Mouse (Mus musculus) stomach, postnatal 0 days (tissue): Measurements from ENCODE around the gene Upf1. TPM values are rescaled to one million over a fixed set of nuclear protein-coding genes. Genes with fewer than 3 reads are reported as not detected.

Experiments used
- ATAC-seq: fragments of 200-750 bp; cut with Nextera tagmentation; 2 replicates; pipeline ENCODE4 v1.8.0; 2017; ENCODE audit not compliant: low FRiP score, low TSS enrichment
- DNase-seq: peaks from one replicate; pipeline ENCODE4 v3.0.0-alpha.2; 2016; ENCODE audit warnings: low spot score
- H3K27ac ChIP-seq: fragments of 300-500 bp; sonication (generic); replicated peaks from 2 replicates; pipeline ENCODE4 v1.5.1; 2014; ENCODE audit warnings: mild to moderate bottlenecking, control low read depth
- H3K27me3 ChIP-seq: fragments of 300-500 bp; sonication (generic); 2 replicates; pipeline ENCODE4 v1.6.1; 2014; ENCODE audit warnings: low read length; ENCODE audit not compliant: control insufficient read depth, insufficient read depth
- H3K36me3 ChIP-seq: fragments of 300-500 bp; sonication (generic); 2 replicates; pipeline ENCODE4 v1.6.1; 2014; ENCODE audit warnings: low read length, mixed read lengths; ENCODE audit not compliant: control insufficient read depth, insufficient read depth
- H3K4me1 ChIP-seq: fragments of 300-500 bp; sonication (generic); replicated peaks from 2 replicates; pipeline ENCODE4 v1.6.1; 2014; ENCODE audit warnings: antibody characterized with exemption; ENCODE audit not compliant: control insufficient read depth, insufficient read depth
- H3K4me2 ChIP-seq: fragments of 300-500 bp; sonication (generic); replicated peaks from 2 replicates; pipeline ENCODE4 v1.6.1; 2014; ENCODE audit warnings: low read depth, mild to moderate bottlenecking, control low read depth, moderate library complexity
- H3K4me3 ChIP-seq: fragments of 300-500 bp; sonication (generic); 2 replicates; pipeline ENCODE4 v1.5.1; 2014; ENCODE audit warnings: low read depth, low read length, control low read depth
- H3K9ac ChIP-seq: fragments of 300-500 bp; sonication (generic); 2 replicates; pipeline ENCODE4 v1.6.1; 2014; ENCODE audit warnings: mild to moderate bottlenecking, low read length, control low read depth, mixed read lengths
- H3K9me3 ChIP-seq: fragments of 300-500 bp; sonication (generic); 2 replicates; pipeline ENCODE4 v1.6.1; 2016; ENCODE audit warnings: low read length; ENCODE audit not compliant: control insufficient read depth
- CTCF ChIP-seq: IDR thresholded peaks from 2 replicates; pipeline ENCODE4 v1.5.1; 2016; ENCODE audit warnings: antibody characterized with exemption, low read depth, mild to moderate bottlenecking, moderate library complexity
- EP300 ChIP-seq: optimal IDR thresholded peaks from 2 replicates; pipeline ENCODE3; 2016; ENCODE audit warnings: antibody characterized with exemption
- WGBS: fragments of 180-500 bp; shearing (Covaris S2); extraction: QIAGEN DNeasy Blood & Tissue Kit; methylation state at CpG from one replicate; pipeline ENCODE4 v1.1.7; 2014; 5-methylcytosine and 5-hydroxymethylcytosine counted together
- polyA plus RNA-seq: library from polyadenylated mRNA; unstranded; fragments of >200 nt; fragmentation: Nextera tagmentation; extraction: Ambion mirVana; gene quantifications from 2 replicates; pipeline ENCODE4 v1.2.1, GENCODE M21; 2015

Upf1 gene
- polyA plus RNA-seq, 1 experiment from 2014 or later = 9.5 TPM

- 1% methylated on average over 55 of the region's 55 CpGs for WGBS
- TF ChIP-seq CTCF (no peak), EP300 (no peak)
Measured at GRCm38 (mm10) chr8:70283136-70284077, 69.7 kb downstream of the Upf1 start.

DNA sequence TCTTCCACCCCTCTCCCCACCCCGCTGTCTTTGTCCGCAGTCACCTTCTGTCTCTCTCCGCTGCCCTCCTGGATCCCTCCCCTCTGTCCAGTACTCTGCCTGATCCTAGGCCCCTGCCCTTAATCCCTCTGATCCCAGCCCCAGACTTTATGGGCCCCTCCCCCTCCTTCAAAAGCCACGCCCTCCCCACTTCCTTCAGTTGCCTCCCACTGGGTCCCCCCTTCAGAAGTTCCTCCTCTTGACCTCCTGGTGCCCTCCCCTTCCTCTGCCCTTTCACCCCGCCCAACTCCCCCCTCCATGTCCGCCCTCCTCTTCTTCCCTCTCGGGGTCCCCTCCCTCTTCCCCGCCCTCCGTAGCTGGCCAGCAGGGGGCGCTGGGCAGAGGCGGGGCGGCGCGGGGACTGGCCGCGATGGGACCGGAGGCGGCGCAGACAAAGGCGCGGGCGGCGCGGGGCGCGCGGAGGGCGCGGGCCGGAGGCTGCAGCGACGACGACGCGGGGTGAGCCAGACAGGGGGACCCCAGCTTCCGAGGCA is 70.4 kb downstream of the Upf1 start, which contains the start of gene Homer3:
TSS of gene Homer3 (plus strand) at position 225 of the 533 bp plus-strand sequence.
- peak; percentile 85 for ATAC-seq
- DNase-seq = peak; percentile 86
- peak within 1 kb of the TSS; percentile 82 for H3K27ac ChIP-seq
- H3K4me2 ChIP-seq = peak within 1 kb of the TSS; percentile 94
- no peaks in the 10 kb centered on the region for H3K4me1 ChIP-seq
- TF ChIP-seq EP300 (no peak), CTCF (peak; percentile 89)
- 2% methylated on average over 34 of the region's 36 CpGs for WGBS
- H3K9ac ChIP-seq = peak within 1 kb of the TSS; percentile 90
- peaks cover 3% of the 10 kb centered on the region; the same call in 1 of the 2 replicates for H3K36me3 ChIP-seq
- no peaks in the 10 kb centered on the region for H3K27me3 ChIP-seq
- H3K4me3 ChIP-seq = peak within 1 kb of the TSS; percentile 88
- no peaks in the 10 kb centered on the region for H3K9me3 ChIP-seq

More at GRCm38 (mm10) chr8:70283136-70284077, 69.7 kb downstream of the Upf1 start:
- Histone ChIP-seq H3K27me3 (no peaks in the 10 kb centered on the region), H3K4me2 (peak overlapping the region; percentile 94), H3K36me3 (peaks cover 3% of the 10 kb centered on the region; the same call in 1 of the 2 replicates), H3K9me3 (no peaks in the 10 kb centered on the region), H3K9ac (peak overlapping the region; percentile 90), H3K4me3 (peak overlapping the region; percentile 88), H3K27ac (peak overlapping the region; percentile 82), H3K4me1 (no peaks in the 10 kb centered on the region)
- DNase-seq (peak; percentile 46), ATAC-seq (peak; percentile 50)

Other genes starting within 250 kb of the Upf1 start
- 0.17 and 0.27 TPM in 2 replicates for gene Ncan, start 232.4 kb downstream of the Upf1 start, polyA plus RNA-seq
- gene Nr2c2ap, start 221.9 kb downstream of the Upf1 start, polyA plus RNA-seq = 31.9 and 33.6 TPM in 2 replicates
- 8.9 and 9.8 TPM in 2 replicates for gene Rfxank, start 214.1 kb downstream of the Upf1 start, polyA plus RNA-seq
- 30.1 and 30.5 TPM in 2 replicates for gene Borcs8, start 213.8 kb downstream of the Upf1 start, polyA plus RNA-seq
- gene Mef2b, start 213.6 kb downstream of the Upf1 start, polyA plus RNA-seq = 0.10 TPM in 1 of 2 replicates, not detected in the other
- gene Tmem161a, start 180.9 kb downstream of the Upf1 start, polyA plus RNA-seq = 38.2 and 40.8 TPM in 2 replicates
- gene Slc25a42, start 141.0 kb downstream of the Upf1 start, polyA plus RNA-seq = 3.1 and 4.5 TPM in 2 replicates
- 7.8 and 9.0 TPM in 2 replicates for gene Sugp2, start 119.1 kb downstream of the Upf1 start, polyA plus RNA-seq
- 11.9 and 12.9 TPM in 2 replicates for gene Armc6, start 118.8 kb downstream of the Upf1 start, polyA plus RNA-seq
- gene Homer3, start 70.5 kb downstream of the Upf1 start, polyA plus RNA-seq = 13.8 and 17.5 TPM in 2 replicates
- gene Ddx49, start 50.8 kb downstream of the Upf1 start, polyA plus RNA-seq = 35.0 and 36.0 TPM in 2 replicates
- 347 and 366 TPM in 2 replicates for gene Cope, start 50.8 kb downstream of the Upf1 start, polyA plus RNA-seq
- gene Cers1, start 37.5 kb downstream of the Upf1 start, polyA plus RNA-seq = 2.0 and 2.6 TPM in 2 replicates
- 0.53 TPM in 2 replicates for gene Gdf1, start 23.5 kb downstream of the Upf1 start, polyA plus RNA-seq
- 0.15 and 0.42 TPM in 2 replicates for gene Comp, start 20.3 kb upstream of the Upf1 start, polyA plus RNA-seq
- 8.0 and 8.4 TPM in 2 replicates for gene Crtc1, start 86.3 kb upstream of the Upf1 start, polyA plus RNA-seq
- 10.4 and 12.4 TPM in 2 replicates for gene Klhl26, start 123.7 kb upstream of the Upf1 start, polyA plus RNA-seq
- gene Tmem59l, start 134.1 kb upstream of the Upf1 start, polyA plus RNA-seq = 2.4 and 2.8 TPM in 2 replicates
- gene Crlf1, start 139.9 kb upstream of the Upf1 start, polyA plus RNA-seq = 5.8 and 6.5 TPM in 2 replicates
- 119 and 122 TPM in 2 replicates for gene Rex1bd, start 153.5 kb upstream of the Upf1 start, polyA plus RNA-seq
- gene Uba52, start 157.5 kb upstream of the Upf1 start, polyA plus RNA-seq = 951 and 966 TPM in 2 replicates
- gene Fkbp8, start 174.4 kb upstream of the Upf1 start, polyA plus RNA-seq = 179 and 188 TPM in 2 replicates
- gene Kxd1, start 174.7 kb upstream of the Upf1 start, polyA plus RNA-seq = 47.1 and 54.6 TPM in 2 replicates
- gene Ell, start 186.2 kb upstream of the Upf1 start, polyA plus RNA-seq = 11.1 and 13.5 TPM in 2 replicates
- 37.4 and 39.3 TPM in 2 replicates for gene Isyna1, start 241.1 kb upstream of the Upf1 start, polyA plus RNA-seq